Mouse (Mus musculus): ENCODE results near the gene Adgrb3.
A peak's percentile ranks its signal among the peaks of the same experiment; 100 is the strongest.

GRCm38 (mm10) chr1:25826771-25827170 lies 2.7 kb downstream of the Adgrb3 start:
- TF ChIP-seq POLR2A (IDR thresholded peaks at IDR 0.05; ENCODE audit: borderline replicate concordance, insufficient read depth, low read length) (no peak), CTCF (IDR thresholded peaks at IDR 0.05; ENCODE audit: borderline replicate concordance, insufficient read depth, low read depth, low read length) (peak; percentile 38; the same call in 1 of the 2 replicates)
